Mouse (Mus musculus) left cerebral cortex, adult 6 months (tissue): ENCODE measurements around the gene Cabp7. TPM values are rescaled to one million over a fixed set of nuclear protein-coding genes. Genes with fewer than 3 reads are reported as not detected.

ENCODE experiments used
- long read RNA-seq, 2 experiments: library from polyadenylated mRNA; unstranded; transcript quantifications; one replicate each; pipeline ENCODE4 v2.0.0; 2019 to 2020
- polyA plus RNA-seq: library from polyadenylated mRNA; unstranded; fragments of <200 nt; fragmentation: Nextera tagmentation; gene quantifications from 2 replicates; pipeline ENCODE4 v1.2.3, GENCODE M21; 2021

The Cabp7 gene
- polyA plus RNA-seq: 5.8 and 8.6 TPM in 2 replicates
- long read RNA-seq, experiment 1, transcript Cabp7-201 (5 exons, 2,628 nt): major isoform, 18 of 41 reads
- long read RNA-seq, experiment 1, partial matches to known transcripts: 21 of 41 reads
- long read RNA-seq, experiment 1, other reads (novel, unspliced or antisense): 2 of 41 reads
- long read RNA-seq, experiment 2, partial matches to known transcripts: 8 of 12 reads
- long read RNA-seq, experiment 2, other reads (novel, unspliced or antisense): 0 of 12 reads

GRCm38 (mm10) chr11:4746733-4747132 lies at the start of gene Cabp7:
TSS of gene Cabp7 (minus strand) at chr11:4746778.

GRCm38 (mm10) chr11:4704072-4704964 lies 42.3 kb downstream of the Cabp7 start, which contains the start of the genes Uqcr10 and Zmat5:
TSS of gene Uqcr10 (minus strand) at chr11:4704342.
TSS of gene Zmat5 (plus strand) at chr11:4704678.

Other genes starting within 250 kb of the Cabp7 start
- gene Mtmr3, start 151.9 kb downstream of the Cabp7 start, polyA plus RNA-seq: 9.4 and 19.7 TPM in 2 replicates
- gene Gm11032, start 126.7 kb downstream of the Cabp7 start, polyA plus RNA-seq: not detected in 2 replicates
- gene Ascc2, start 109.0 kb downstream of the Cabp7 start, polyA plus RNA-seq: 5.9 and 6.4 TPM in 2 replicates
- gene Uqcr10, start 42.4 kb downstream of the Cabp7 start, polyA plus RNA-seq: 1,504 and 1,601 TPM in 2 replicates
- gene Zmat5, start 42.1 kb downstream of the Cabp7 start, polyA plus RNA-seq: 70.5 and 71.0 TPM in 2 replicates
- gene Nf2, start 102.8 kb upstream of the Cabp7 start, polyA plus RNA-seq: 13.8 and 16.3 TPM in 2 replicates
- gene Nipsnap1, start 127.2 kb upstream of the Cabp7 start, polyA plus RNA-seq: 75.9 and 133 TPM in 2 replicates
- gene Thoc5, start 148.5 kb upstream of the Cabp7 start, polyA plus RNA-seq: 26.0 and 28.9 TPM in 2 replicates
- gene Nefh, start 201.3 kb upstream of the Cabp7 start, polyA plus RNA-seq: 9.4 and 24.1 TPM in 2 replicates
- gene Ap1b1, start 240.0 kb upstream of the Cabp7 start, polyA plus RNA-seq: 86.1 and 111 TPM in 2 replicates